Mouse (Mus musculus): ENCODE measurements around the gene Shroom3. TPM values are rescaled to one million over a fixed set of nuclear protein-coding genes. Genes with fewer than 3 reads are reported as not detected.
A peak's percentile ranks its signal among the peaks of the same experiment; 100 is the strongest.

Gene Shroom3
- polyA plus RNA-seq, 1 experiment from 2014 or later = 5.1 TPM

GRCm38 (mm10) chr5:92839314-92839713 lies 156.1 kb downstream of the Shroom3 start:
- DNase-seq (ENCODE audit: low spot score) = no peak
- Histone ChIP-seq H3K4me1 (ENCODE audit: control insufficient read depth, insufficient read depth, low read length) (peaks cover 8% of the 10 kb centered on the region), H3K27me3 (ENCODE audit: control insufficient read depth, insufficient read depth, low read length) (no peaks in the 10 kb centered on the region), H3K9me3 (ENCODE audit: control insufficient read depth, low read length) (no peaks in the 10 kb centered on the region), H3K9ac (ENCODE audit: low read length) (no peak overlapping the region), H3K4me2 (ENCODE audit: low read depth) (no peak overlapping the region), H3K36me3 (ENCODE audit: control insufficient read depth, insufficient read depth, low read length) (no peaks in the 10 kb centered on the region), H3K4me3 (ENCODE audit: low read depth, low read length) (no peak overlapping the region), H3K27ac (ENCODE audit: low read depth, low read length) (no peak overlapping the region)
- no peak for ATAC-seq (ENCODE audit: insufficient read depth, low FRiP score, low TSS enrichment)
- 74% methylated on average over 4 of the region's 4 CpGs for WGBS

- Histone ChIP-seq H3K4me1 (ENCODE audit: control insufficient read depth, insufficient read depth, low read length) (peaks cover 11% of the 10 kb centered on the region), H3K9ac (ENCODE audit: low read length) (no peak overlapping the region), H3K4me3 (ENCODE audit: low read depth, low read length) (no peak overlapping the region)
Measured at GRCm38 (mm10) chr5:92841474-92841873, 158.2 kb downstream of the Shroom3 start.

GRCm38 (mm10) chr5:92842417-92842816 lies 159.2 kb downstream of the Shroom3 start:
- Histone ChIP-seq H3K9me3 (ENCODE audit: control insufficient read depth, low read length) (no peaks in the 10 kb centered on the region), H3K4me1 (ENCODE audit: control insufficient read depth, insufficient read depth, low read length) (peaks cover 11% of the 10 kb centered on the region), H3K27ac (ENCODE audit: low read depth, low read length) (no peak overlapping the region), H3K36me3 (ENCODE audit: control insufficient read depth, insufficient read depth, low read length) (no peaks in the 10 kb centered on the region), H3K27me3 (ENCODE audit: control insufficient read depth, insufficient read depth, low read length) (no peaks in the 10 kb centered on the region), H3K4me3 (ENCODE audit: low read depth, low read length) (no peak overlapping the region), H3K9ac (ENCODE audit: low read length) (no peak overlapping the region), H3K4me2 (ENCODE audit: low read depth) (no peak overlapping the region)
- DNase-seq (ENCODE audit: low spot score) (no peak), ATAC-seq (ENCODE audit: insufficient read depth, low FRiP score, low TSS enrichment) (no peak)
- WGBS = 55% methylated on average over 8 of the region's 8 CpGs

More at GRCm38 (mm10) chr5:92841474-92841873, 158.2 kb downstream of the Shroom3 start:
- WGBS = 52% methylated on average over 5 of the region's 5 CpGs
- no peaks in the 10 kb centered on the region for H3K27me3 ChIP-seq (ENCODE audit: control insufficient read depth, insufficient read depth, low read length)
- H3K9me3 ChIP-seq (ENCODE audit: control insufficient read depth, low read length) = no peaks in the 10 kb centered on the region
- ATAC-seq (ENCODE audit: insufficient read depth, low FRiP score, low TSS enrichment) = no peak
- DNase-seq (ENCODE audit: low spot score) = peak; percentile 28
- H3K36me3 ChIP-seq (ENCODE audit: control insufficient read depth, insufficient read depth, low read length) = no peaks in the 10 kb centered on the region
- H3K27ac ChIP-seq (ENCODE audit: low read depth, low read length) = no peak overlapping the region
- H3K4me2 ChIP-seq (ENCODE audit: low read depth) = no peak overlapping the region

- H3K36me3 ChIP-seq (ENCODE audit: control insufficient read depth, insufficient read depth, low read length) = no peaks in the 10 kb centered on the region
- H3K9me3 ChIP-seq (ENCODE audit: control insufficient read depth, low read length) = no peaks in the 10 kb centered on the region
- no peak overlapping the region for H3K9ac ChIP-seq (ENCODE audit: low read length)
- peaks cover 11% of the 10 kb centered on the region for H3K4me1 ChIP-seq (ENCODE audit: control insufficient read depth, insufficient read depth, low read length)
- H3K27me3 ChIP-seq (ENCODE audit: control insufficient read depth, insufficient read depth, low read length) = no peaks in the 10 kb centered on the region
- H3K4me3 ChIP-seq (ENCODE audit: low read depth, low read length) = no peak overlapping the region
- ATAC-seq (ENCODE audit: insufficient read depth, low FRiP score, low TSS enrichment) (no peak), DNase-seq (ENCODE audit: low spot score) (no peak)
- WGBS = 62% methylated on average over 3 of the region's 3 CpGs
- H3K4me2 ChIP-seq (ENCODE audit: low read depth) = no peak overlapping the region
- no peak overlapping the region for H3K27ac ChIP-seq (ENCODE audit: low read depth, low read length)
Measured at GRCm38 (mm10) chr5:92842881-92843280, 159.6 kb downstream of the Shroom3 start.

- DNase-seq (ENCODE audit: low spot score) (peak; percentile 69), ATAC-seq (ENCODE audit: insufficient read depth, low FRiP score, low TSS enrichment) (peak; percentile 94)
- Histone ChIP-seq H3K9me3 (ENCODE audit: control insufficient read depth, low read length) (no peaks in the 10 kb centered on the region), H3K4me2 (ENCODE audit: low read depth) (no peak overlapping the region), H3K27ac (ENCODE audit: low read depth, low read length) (peak overlapping the region; percentile 1), H3K36me3 (ENCODE audit: control insufficient read depth, insufficient read depth, low read length) (no peaks in the 10 kb centered on the region), H3K4me3 (ENCODE audit: low read depth, low read length) (no peak overlapping the region), H3K9ac (ENCODE audit: low read length) (no peak overlapping the region), H3K27me3 (ENCODE audit: control insufficient read depth, insufficient read depth, low read length) (no peaks in the 10 kb centered on the region), H3K4me1 (ENCODE audit: control insufficient read depth, insufficient read depth, low read length) (peaks cover 11% of the 10 kb centered on the region)
- 43% methylated on average over 20 of the region's 20 CpGs for WGBS
Measured at GRCm38 (mm10) chr5:92843850-92844785, 160.9 kb downstream of the Shroom3 start.

- no peak overlapping the region for H3K9ac ChIP-seq (ENCODE audit: low read length)
- no peaks in the 10 kb centered on the region for H3K27me3 ChIP-seq (ENCODE audit: control insufficient read depth, insufficient read depth, low read length)
- H3K4me3 ChIP-seq (ENCODE audit: low read depth, low read length) = no peak overlapping the region
- 95% methylated on average over 6 of the region's 6 CpGs for WGBS
- DNase-seq (ENCODE audit: low spot score) (no peak), ATAC-seq (ENCODE audit: insufficient read depth, low FRiP score, low TSS enrichment) (no peak)
- no peak overlapping the region for H3K4me2 ChIP-seq (ENCODE audit: low read depth)
- no peaks in the 10 kb centered on the region for H3K4me1 ChIP-seq (ENCODE audit: control insufficient read depth, insufficient read depth, low read length)
- no peaks in the 10 kb centered on the region for H3K36me3 ChIP-seq (ENCODE audit: control insufficient read depth, insufficient read depth, low read length)
- no peaks in the 10 kb centered on the region for H3K9me3 ChIP-seq (ENCODE audit: control insufficient read depth, low read length)
- H3K27ac ChIP-seq (ENCODE audit: low read depth, low read length) = no peak overlapping the region
Measured at GRCm38 (mm10) chr5:92849743-92850142, 166.5 kb downstream of the Shroom3 start.

GRCm38 (mm10) chr5:92850925-92851324 lies 167.7 kb downstream of the Shroom3 start:
- WGBS = 88% methylated on average over 3 of the region's 3 CpGs
- no peaks in the 10 kb centered on the region for H3K27me3 ChIP-seq (ENCODE audit: control insufficient read depth, insufficient read depth, low read length)
- no peaks in the 10 kb centered on the region for H3K36me3 ChIP-seq (ENCODE audit: control insufficient read depth, insufficient read depth, low read length)
- ATAC-seq (ENCODE audit: insufficient read depth, low FRiP score, low TSS enrichment) = no peak
- H3K4me2 ChIP-seq (ENCODE audit: low read depth) = no peak overlapping the region
- no peak for DNase-seq (ENCODE audit: low spot score)
- H3K4me3 ChIP-seq (ENCODE audit: low read depth, low read length) = no peak overlapping the region
- no peak overlapping the region for H3K9ac ChIP-seq (ENCODE audit: low read length)
- no peak overlapping the region for H3K27ac ChIP-seq (ENCODE audit: low read depth, low read length)
- no peaks in the 10 kb centered on the region for H3K9me3 ChIP-seq (ENCODE audit: control insufficient read depth, low read length)
- H3K4me1 ChIP-seq (ENCODE audit: control insufficient read depth, insufficient read depth, low read length) = no peaks in the 10 kb centered on the region

- H3K9me3 ChIP-seq (ENCODE audit: control insufficient read depth, low read length) = no peaks in the 10 kb centered on the region
- DNase-seq (ENCODE audit: low spot score) (no peak), ATAC-seq (ENCODE audit: insufficient read depth, low FRiP score, low TSS enrichment) (no peak)
- H3K9ac ChIP-seq (ENCODE audit: low read length) = no peak overlapping the region
- H3K4me2 ChIP-seq (ENCODE audit: low read depth) = no peak overlapping the region
- H3K4me1 ChIP-seq (ENCODE audit: control insufficient read depth, insufficient read depth, low read length) = peaks cover 3% of the 10 kb centered on the region; the same call in 1 of the 2 replicates
- no peak overlapping the region for H3K4me3 ChIP-seq (ENCODE audit: low read depth, low read length)
- H3K27ac ChIP-seq (ENCODE audit: low read depth, low read length) = no peak overlapping the region
- no peaks in the 10 kb centered on the region for H3K36me3 ChIP-seq (ENCODE audit: control insufficient read depth, insufficient read depth, low read length)
- H3K27me3 ChIP-seq (ENCODE audit: control insufficient read depth, insufficient read depth, low read length) = no peaks in the 10 kb centered on the region
- 74% methylated on average over 4 of the region's 4 CpGs for WGBS
Measured at GRCm38 (mm10) chr5:92854983-92855382, 171.7 kb downstream of the Shroom3 start.

- 37% methylated on average over 15 of the region's 15 CpGs for WGBS
- H3K36me3 ChIP-seq (ENCODE audit: control insufficient read depth, insufficient read depth, low read length) = no peaks in the 10 kb centered on the region
- H3K9me3 ChIP-seq (ENCODE audit: control insufficient read depth, low read length) = no peaks in the 10 kb centered on the region
- H3K4me1 ChIP-seq (ENCODE audit: control insufficient read depth, insufficient read depth, low read length) = peaks cover 4% of the 10 kb centered on the region
- ATAC-seq (ENCODE audit: insufficient read depth, low FRiP score, low TSS enrichment) = no peak
- H3K27me3 ChIP-seq (ENCODE audit: control insufficient read depth, insufficient read depth, low read length) = no peaks in the 10 kb centered on the region
- no peak for DNase-seq (ENCODE audit: low spot score)
- no peak overlapping the region for H3K9ac ChIP-seq (ENCODE audit: low read length)
- H3K27ac ChIP-seq (ENCODE audit: low read depth, low read length) = no peak overlapping the region
- H3K4me3 ChIP-seq (ENCODE audit: low read depth, low read length) = no peak overlapping the region
- no peak overlapping the region for H3K4me2 ChIP-seq (ENCODE audit: low read depth)
Measured at GRCm38 (mm10) chr5:92856346-92856745, 173.1 kb downstream of the Shroom3 start.
